Mouse (Mus musculus) kidney, adult 2 months (tissue): ENCODE results near the gene Pawr. TPM values are rescaled to one million over a fixed set of nuclear protein-coding genes. Genes with fewer than 3 reads are reported as not detected.

ENCODE experiments used
- DNase-seq: peaks from one replicate; pipeline ENCODE4 v3.0.0; 2021
- H3K27ac ChIP-seq: fragments of 200-500 bp; 2 replicates; pipeline ENCODE4 v1.5.1; 2012; ENCODE audit warnings: low read depth, low read length, control low read depth, inconsistent platforms; ENCODE audit not compliant: insufficient read depth
- H3K27me3 ChIP-seq: fragments of 200-500 bp; replicated peaks from 2 replicates; pipeline ENCODE4 v1.6.1; 2012; ENCODE audit warnings: mild to moderate bottlenecking, moderate library complexity, low read length, inconsistent platforms; ENCODE audit not compliant: control insufficient read depth, insufficient read depth
- H3K36me3 ChIP-seq: fragments of 200-500 bp; 2 replicates; pipeline ENCODE4 v1.6.1; 2012; ENCODE audit warnings: mild to moderate bottlenecking, moderate library complexity, low read length, inconsistent platforms; ENCODE audit not compliant: control insufficient read depth, insufficient read depth
- H3K4me1 ChIP-seq: fragments of 200-500 bp; 2 replicates; pipeline ENCODE4 v1.6.1; 2011; ENCODE audit warnings: low read length; ENCODE audit not compliant: control insufficient read depth, insufficient read depth
- H3K4me3 ChIP-seq: fragments of 200-500 bp; 2 replicates; pipeline ENCODE4 v1.5.1; 2011; ENCODE audit warnings: mild to moderate bottlenecking, low read depth, low read length, control low read depth; ENCODE audit not compliant: insufficient read depth
- CTCF ChIP-seq: fragments of 200-500 bp; conservative IDR thresholded peaks from 2 replicates; pipeline ENCODE4 v1.5.1; 2011; ENCODE audit warnings: low read depth, mild to moderate bottlenecking, control low read depth, low read length, moderate library complexity, mixed read lengths; ENCODE audit not compliant: insufficient read depth, insufficient read length
- POLR2A ChIP-seq: fragments of 200-500 bp; IDR thresholded peaks from one replicate; pipeline ENCODE4 v1.6.1; 2011; ENCODE audit warnings: low read depth, low read length, control low read depth
- WGBS: fragments of 180-500 bp; shearing (Covaris S2); methylation state at CpG from one replicate; pipeline ENCODE4 v1.1.7; 2018; 5-methylcytosine and 5-hydroxymethylcytosine counted together
- polyA plus RNA-seq: library from polyadenylated mRNA; depleted of rRNA; stranded (reverse); fragments of >200 nt; gene quantifications from 2 replicates; pipeline ENCODE4 v1.2.3, GENCODE M21; 2012

Gene Pawr
- polyA plus RNA-seq, 1 experiment, result 17.9 TPM

- H3K36me3 ChIP-seq, result peaks cover 2% of the 10 kb centered on the region; the same call in 1 of the 2 replicates
- no peaks in the 10 kb centered on the region for H3K27me3 ChIP-seq
- TF ChIP-seq CTCF, result no peak
- TF ChIP-seq POLR2A, result no peak
- peak overlapping the region; percentile 35; the same call in 1 of the 2 replicates for H3K27ac ChIP-seq
- no peak overlapping the region for H3K4me3 ChIP-seq
- peaks cover 24% of the 10 kb centered on the region for H3K4me1 ChIP-seq
- peak; percentile 56 for DNase-seq
- WGBS, result 59% methylated on average over 15 of the region's 15 CpGs
These were observed 59.5 kb downstream of the Pawr start for GRCm38 (mm10) chr10:108391370-108391902.

- TF ChIP-seq CTCF, result no peak
- no peak for TF ChIP-seq POLR2A
- no peak for DNase-seq
- H3K36me3 ChIP-seq, result peaks cover 2% of the 10 kb centered on the region; the same call in 1 of the 2 replicates
- H3K27ac ChIP-seq, result no peak overlapping the region
- peaks cover 24% of the 10 kb centered on the region for H3K4me1 ChIP-seq
- no peaks in the 10 kb centered on the region for H3K27me3 ChIP-seq
- WGBS, result 97% methylated on average over 10 of the region's 10 CpGs
- H3K4me3 ChIP-seq, result no peak overlapping the region
These were observed 60.2 kb downstream of the Pawr start for GRCm38 (mm10) chr10:108392151-108392550.

DNA sequence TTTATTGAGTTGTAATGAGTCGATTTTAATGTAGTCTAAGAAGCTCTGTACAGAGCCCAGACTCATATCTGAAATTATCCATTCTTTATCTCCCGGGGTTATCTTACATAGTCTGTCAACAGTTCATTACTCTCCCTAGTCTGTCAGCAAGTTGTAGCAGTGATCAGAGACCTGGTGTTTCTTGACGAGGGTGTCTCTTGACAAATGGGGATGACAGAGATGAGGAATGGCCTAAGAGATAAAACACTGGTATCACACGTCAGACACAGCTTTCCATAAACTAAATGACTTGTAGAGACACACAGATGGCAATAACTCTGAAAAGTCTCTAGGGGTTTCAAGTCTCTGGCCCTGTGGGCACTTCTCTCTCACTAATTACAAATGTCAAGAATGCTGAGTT is 62.4 kb downstream of the Pawr start:
- no peak for DNase-seq
- 72% methylated on average over 4 of the region's 4 CpGs for WGBS

DNA sequence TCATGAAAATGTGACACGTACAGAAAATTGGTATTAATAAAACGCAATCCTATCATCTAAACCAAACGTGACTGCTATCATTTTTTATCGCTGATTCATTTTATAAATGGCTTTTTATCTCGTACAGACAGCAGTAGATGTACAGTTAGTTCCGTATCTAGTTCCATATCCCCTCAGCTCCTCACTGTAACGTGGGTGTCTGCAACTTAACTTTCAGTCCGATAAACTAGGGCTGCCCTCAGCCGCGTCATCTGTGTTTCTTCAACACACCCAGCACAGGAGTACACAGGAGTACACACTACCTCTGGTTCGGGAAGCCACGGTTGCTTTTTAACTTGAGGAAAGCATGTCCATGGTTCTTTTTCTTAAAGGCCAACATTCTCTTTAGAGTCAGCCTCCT is 63.3 kb downstream of the Pawr start:
- 89% methylated on average over 12 of the region's 12 CpGs for WGBS

More for the DNA sequence above, 62.4 kb downstream of the Pawr start:
- TF ChIP-seq CTCF, result no peak
- no peak for TF ChIP-seq POLR2A
- H3K27me3 ChIP-seq, result no peaks in the 10 kb centered on the region
- peaks cover 2% of the 10 kb centered on the region; the same call in 1 of the 2 replicates for H3K36me3 ChIP-seq
- no peak overlapping the region for H3K4me3 ChIP-seq
- no peak overlapping the region for H3K27ac ChIP-seq
- peaks cover 14% of the 10 kb centered on the region for H3K4me1 ChIP-seq

GRCm38 (mm10) chr10:108395647-108396046 is 63.7 kb downstream of the Pawr start:
- Histone ChIP-seq H3K4me3 (no peak overlapping the region), H3K27ac (no peak overlapping the region), H3K4me1 (peaks cover 6% of the 10 kb centered on the region; the same call in 1 of the 2 replicates), H3K27me3 (no peaks in the 10 kb centered on the region), H3K36me3 (peaks cover 2% of the 10 kb centered on the region; the same call in 1 of the 2 replicates)
- DNase-seq, result no peak
- 94% methylated on average over 14 of the region's 14 CpGs for WGBS
- TF ChIP-seq CTCF, result no peak
- no peak for TF ChIP-seq POLR2A

More for the DNA sequence above, 63.3 kb downstream of the Pawr start:
- TF ChIP-seq POLR2A (no peak), CTCF (no peak)
- no peaks in the 10 kb centered on the region for H3K27me3 ChIP-seq
- peaks cover 2% of the 10 kb centered on the region; the same call in 1 of the 2 replicates for H3K36me3 ChIP-seq
- DNase-seq, result no peak
- H3K27ac ChIP-seq, result no peak overlapping the region
- H3K4me1 ChIP-seq, result peaks cover 8% of the 10 kb centered on the region; the same call in 1 of the 2 replicates
- no peak overlapping the region for H3K4me3 ChIP-seq

DNA sequence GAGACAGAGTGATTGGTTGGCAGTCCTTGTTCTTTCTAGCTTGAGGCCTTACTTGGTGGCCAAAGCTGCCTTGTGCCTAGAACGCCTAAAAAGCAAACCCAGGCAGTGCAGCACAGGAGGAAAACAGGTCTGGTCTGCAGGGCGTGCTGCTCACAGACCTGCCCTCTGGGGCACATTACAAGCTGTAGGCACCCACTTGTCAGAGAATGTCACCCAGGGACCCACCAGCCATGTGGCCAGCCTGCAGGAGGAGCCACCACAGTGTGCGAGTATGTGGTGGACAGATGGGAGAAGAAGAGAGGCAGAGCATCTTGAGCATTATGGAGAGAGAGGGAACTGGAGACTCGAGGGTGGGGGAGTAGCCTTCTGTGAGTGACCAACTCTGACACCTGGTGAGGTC is 70.8 kb downstream of the Pawr start:
- Histone ChIP-seq H3K27me3 (no peaks in the 10 kb centered on the region), H3K27ac (no peak overlapping the region; the same call in 1 of the 2 replicates), H3K36me3 (no peaks in the 10 kb centered on the region), H3K4me3 (no peak overlapping the region), H3K4me1 (peaks cover 32% of the 10 kb centered on the region)
- TF ChIP-seq CTCF, result no peak
- no peak for TF ChIP-seq POLR2A
- no peak for DNase-seq
- WGBS, result 75% methylated on average over 4 of the region's 4 CpGs

GRCm38 (mm10) chr10:108403366-108403865 is 71.5 kb downstream of the Pawr start:
- no peak for TF ChIP-seq POLR2A
- no peak for TF ChIP-seq CTCF
- Histone ChIP-seq H3K27ac (peak overlapping the region; percentile 86), H3K4me1 (peaks cover 32% of the 10 kb centered on the region), H3K36me3 (no peaks in the 10 kb centered on the region), H3K27me3 (no peaks in the 10 kb centered on the region), H3K4me3 (no peak overlapping the region)
- 89% methylated on average over 4 of the region's 4 CpGs for WGBS
- DNase-seq, result no peak
